Mouse (Mus musculus): Measurements from ENCODE around the gene Fosl1. TPM values are rescaled to one million over a fixed set of nuclear protein-coding genes. Genes with fewer than 3 reads are reported as not detected.
A peak's percentile ranks its signal among the peaks of the same experiment; 100 is the strongest.

Fosl1 gene
- polyA plus RNA-seq, 1 experiment from 2014 or later, result not detected

- Histone ChIP-seq H3K36me3 (peaks cover 9% of the 10 kb centered on the region; the same call in 1 of the 2 replicates), H3K9ac (peak within 1 kb of the TSS; percentile 79), H3K9me3 (replicated peaks) (no peaks in the 10 kb centered on the region), H3K4me1 (replicated peaks) (peaks cover 63% of the 10 kb centered on the region), H3K27me3 (0 out of 2 replicates have a peak, but pooled peaks cover 6% of the 10 kb centered on the region), H3K4me2 (peak within 1 kb of the TSS; percentile 99), H3K27ac (peak within 1 kb of the TSS; percentile 77), H3K4me3 (replicated peaks) (peak within 1 kb of the TSS; percentile 72)
- peak; percentile 4 for ATAC-seq (ENCODE audit: low read depth)
- 15% methylated on average over 14 of the region's 14 CpGs for WGBS (ENCODE audit: insufficient replicate concordance)
- no peak for DNase-seq
These were observed 10.5 kb downstream of the Fosl1 start, which contains the start of gene Ccdc85b for GRCm38 (mm10) chr19:5457746-5458442. Gene Ccdc85b, minus strand, starts transcription at chr19:5457894.

- Histone ChIP-seq H3K4me3 (replicated peaks) (no peak overlapping the region), H3K36me3 (peaks cover 17% of the 10 kb centered on the region), H3K27me3 (0 out of 2 replicates have a peak, but pooled peaks cover 6% of the 10 kb centered on the region), H3K4me1 (replicated peaks) (peaks cover 63% of the 10 kb centered on the region), H3K9me3 (replicated peaks) (no peaks in the 10 kb centered on the region), H3K9ac (no peak overlapping the region), H3K27ac (no peak overlapping the region), H3K4me2 (peak overlapping the region; percentile 6; the same call in 1 of the 2 replicates)
- no peak for ATAC-seq (ENCODE audit: low read depth)
- 59% methylated on average over 7 of the region's 7 CpGs for WGBS (ENCODE audit: insufficient replicate concordance)
- DNase-seq, result no peak
These were observed 11.7 kb downstream of the Fosl1 start for GRCm38 (mm10) chr19:5459019-5459418.

DNA sequence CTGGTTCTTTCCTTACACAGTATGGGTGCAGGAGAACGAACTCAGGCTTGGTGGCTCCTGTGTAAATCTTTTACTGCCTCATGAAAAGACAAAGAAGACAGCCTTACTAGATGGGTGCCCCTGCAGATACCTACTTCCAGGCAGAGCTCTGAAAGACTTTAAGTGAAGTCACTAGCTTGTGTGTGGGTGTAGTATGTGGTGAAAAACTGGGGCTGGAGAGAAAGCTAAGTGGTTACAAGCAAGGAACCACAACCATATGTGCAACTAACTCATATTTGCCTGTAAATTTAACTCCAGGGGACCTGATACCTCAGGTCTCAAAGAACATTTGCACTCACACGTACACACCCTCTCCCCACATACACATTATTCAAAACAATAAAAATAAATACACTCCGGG lies 12.5 kb downstream of the Fosl1 start:
- Histone ChIP-seq H3K4me3 (replicated peaks) (peak overlapping the region; percentile 75), H3K36me3 (peaks cover 26% of the 10 kb centered on the region), H3K9me3 (replicated peaks) (no peaks in the 10 kb centered on the region), H3K4me2 (peak overlapping the region; percentile 88), H3K9ac (peak overlapping the region; percentile 82), H3K27ac (no peak overlapping the region; the same call in 1 of the 2 replicates), H3K4me1 (replicated peaks) (peaks cover 62% of the 10 kb centered on the region), H3K27me3 (0 out of 2 replicates have a peak, but pooled peaks cover 6% of the 10 kb centered on the region)
- WGBS (ENCODE audit: insufficient replicate concordance), result 30% methylated on average over 3 of the region's 3 CpGs
- no peak for ATAC-seq (ENCODE audit: low read depth)
- no peak for DNase-seq

DNA sequence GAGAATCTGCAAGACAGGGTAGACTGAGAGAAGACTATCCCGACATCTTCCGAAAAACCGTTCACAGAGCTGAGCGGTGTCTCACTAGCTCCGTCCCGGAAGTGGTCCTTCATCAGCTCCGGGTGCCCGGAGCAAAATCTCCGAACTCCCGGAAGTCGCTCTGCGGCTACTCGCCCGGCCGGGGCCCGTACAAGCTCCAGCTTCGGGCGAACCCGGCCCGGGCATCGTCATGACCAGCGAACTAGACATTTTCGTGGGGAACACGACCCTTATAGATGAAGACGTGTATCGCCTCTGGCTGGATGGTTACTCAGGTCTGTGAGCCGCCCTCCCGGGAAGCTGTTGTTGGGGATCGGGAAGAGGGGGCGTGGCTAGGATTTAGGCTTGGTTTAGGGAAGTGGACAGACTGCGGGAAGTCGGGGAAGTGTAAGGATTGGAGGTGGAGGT lies 13.1 kb downstream of the Fosl1 start, which contains the start of gene Fibp:
TSS of gene Fibp (plus strand) at position 151 of the 447 bp plus-strand sequence.
- DNase-seq (peak; percentile 80), ATAC-seq (ENCODE audit: low read depth) (peak; percentile 72)
- H3K4me3 ChIP-seq (replicated peaks), result peak within 1 kb of the TSS; percentile 75
- H3K4me2 ChIP-seq, result peak within 1 kb of the TSS; percentile 88
- under 1% methylated on average over 32 of the region's 32 CpGs for WGBS (ENCODE audit: insufficient replicate concordance)
- H3K9ac ChIP-seq, result peak within 1 kb of the TSS; percentile 82
- no peaks in the 10 kb centered on the region for H3K9me3 ChIP-seq (replicated peaks)
- 0 out of 2 replicates have a peak, but pooled peaks cover 6% of the 10 kb centered on the region for H3K27me3 ChIP-seq
- H3K4me1 ChIP-seq (replicated peaks), result peaks cover 56% of the 10 kb centered on the region
- H3K27ac ChIP-seq, result peak within 1 kb of the TSS; percentile 56; the same call in 1 of the 2 replicates
- peaks cover 31% of the 10 kb centered on the region for H3K36me3 ChIP-seq

DNA sequence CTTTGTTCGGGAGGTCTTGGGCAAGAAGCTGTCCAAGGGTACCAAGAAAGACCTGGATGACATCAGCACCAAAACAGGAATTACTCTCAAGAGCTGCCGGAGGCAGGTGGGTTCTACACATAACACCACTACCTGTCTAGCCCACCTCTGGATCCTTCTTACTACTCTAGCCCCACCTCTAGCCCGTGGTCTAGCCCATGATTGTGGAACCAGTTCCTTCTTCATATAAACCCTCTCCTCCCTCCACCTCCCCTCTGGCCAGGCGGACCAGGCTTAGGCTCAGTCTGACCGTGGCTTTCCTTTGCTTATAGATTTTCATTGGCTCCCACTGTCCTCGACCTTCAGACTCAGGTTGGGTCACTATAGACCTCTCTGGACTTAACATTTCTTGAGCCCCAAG lies 14.1 kb downstream of the Fosl1 start:
- H3K9ac ChIP-seq, result peak overlapping the region; percentile 82
- no peak for ATAC-seq (ENCODE audit: low read depth)
- DNase-seq, result no peak
- 79% methylated on average over 6 of the region's 6 CpGs for WGBS (ENCODE audit: insufficient replicate concordance)
- no peaks in the 10 kb centered on the region for H3K9me3 ChIP-seq (replicated peaks)
- 0 out of 2 replicates have a peak, but pooled peaks cover 2% of the 10 kb centered on the region for H3K27me3 ChIP-seq
- peak overlapping the region; percentile 88 for H3K4me2 ChIP-seq
- peaks cover 47% of the 10 kb centered on the region for H3K4me1 ChIP-seq (replicated peaks)
- no peak overlapping the region for H3K27ac ChIP-seq
- H3K36me3 ChIP-seq, result peaks cover 41% of the 10 kb centered on the region
- peak overlapping the region; percentile 75 for H3K4me3 ChIP-seq (replicated peaks)

- H3K4me2 ChIP-seq, result no peak overlapping the region
- H3K9me3 ChIP-seq (replicated peaks), result no peaks in the 10 kb centered on the region
- no peak for ATAC-seq (ENCODE audit: low read depth)
- H3K27me3 ChIP-seq, result no peaks in the 10 kb centered on the region
- peaks cover 33% of the 10 kb centered on the region for H3K4me1 ChIP-seq (replicated peaks)
- DNase-seq, result no peak
- H3K36me3 ChIP-seq, result peaks cover 53% of the 10 kb centered on the region
- 82% methylated on average over 9 of the region's 9 CpGs for WGBS (ENCODE audit: insufficient replicate concordance)
- no peak overlapping the region for H3K27ac ChIP-seq
- no peak overlapping the region for H3K9ac ChIP-seq
- no peak overlapping the region for H3K4me3 ChIP-seq (replicated peaks)
These were observed 15.9 kb downstream of the Fosl1 start for GRCm38 (mm10) chr19:5463212-5463611.

DNA sequence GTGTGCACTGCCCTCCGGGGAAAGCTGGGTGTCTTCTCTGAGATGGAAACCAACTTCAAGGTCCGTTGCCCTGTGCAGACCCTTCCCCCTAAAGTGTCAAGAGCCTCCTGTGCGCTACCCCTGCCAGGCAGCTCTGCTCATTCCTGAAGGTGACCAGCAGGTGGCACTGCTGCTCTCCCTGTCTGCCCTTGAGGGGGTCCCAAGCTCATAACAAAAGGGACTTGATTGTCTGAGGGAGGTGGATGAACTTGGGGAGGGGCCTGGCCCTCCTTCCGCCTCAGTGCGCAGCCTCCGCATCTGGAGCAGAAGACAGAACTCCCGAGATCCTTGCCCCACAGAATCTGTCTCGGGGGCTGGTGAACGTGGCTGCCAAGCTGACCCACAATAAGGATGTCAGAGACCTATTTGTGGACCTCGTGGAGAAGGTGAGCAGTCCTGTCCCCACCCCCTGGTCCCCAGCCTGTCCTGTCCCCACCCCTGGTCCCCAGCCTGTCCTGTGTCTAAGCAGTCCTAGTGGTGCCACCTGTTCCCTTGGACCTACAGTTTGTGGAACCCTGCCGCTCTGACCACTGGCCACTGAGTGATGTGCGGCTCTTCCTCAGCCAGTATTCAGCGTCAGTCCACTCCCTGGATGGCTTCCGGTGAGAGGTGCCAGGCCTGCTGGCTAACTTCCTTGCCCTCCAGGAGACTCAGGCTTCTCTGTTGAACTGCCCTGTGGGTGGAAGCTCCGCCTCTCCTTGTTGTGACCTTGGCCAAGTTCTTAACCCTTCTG lies 16.6 kb downstream of the Fosl1 start:
- no peaks in the 10 kb centered on the region for H3K27me3 ChIP-seq
- no peak for DNase-seq
- no peak for ATAC-seq (ENCODE audit: low read depth)
- no peak overlapping the region for H3K4me3 ChIP-seq (replicated peaks)
- peaks cover 53% of the 10 kb centered on the region for H3K36me3 ChIP-seq
- no peak overlapping the region for H3K4me2 ChIP-seq
- H3K9ac ChIP-seq, result no peak overlapping the region
- H3K4me1 ChIP-seq (replicated peaks), result peaks cover 34% of the 10 kb centered on the region
- H3K9me3 ChIP-seq (replicated peaks), result no peaks in the 10 kb centered on the region
- H3K27ac ChIP-seq, result no peak overlapping the region
- WGBS (ENCODE audit: insufficient replicate concordance), result 63% methylated on average over 15 of the region's 15 CpGs

GRCm38 (mm10) chr19:5465037-5465436 lies 17.7 kb downstream of the Fosl1 start:
- peaks cover 23% of the 10 kb centered on the region for H3K4me1 ChIP-seq (replicated peaks)
- no peak overlapping the region for H3K9ac ChIP-seq
- DNase-seq (no peak), ATAC-seq (ENCODE audit: low read depth) (no peak)
- H3K27ac ChIP-seq, result no peak overlapping the region
- peaks cover 53% of the 10 kb centered on the region for H3K36me3 ChIP-seq
- H3K4me3 ChIP-seq (replicated peaks), result no peak overlapping the region
- no peak overlapping the region for H3K4me2 ChIP-seq
- H3K27me3 ChIP-seq, result no peaks in the 10 kb centered on the region
- WGBS (ENCODE audit: insufficient replicate concordance), result 83% methylated on average over 8 of the region's 8 CpGs
- no peaks in the 10 kb centered on the region for H3K9me3 ChIP-seq (replicated peaks)

DNA sequence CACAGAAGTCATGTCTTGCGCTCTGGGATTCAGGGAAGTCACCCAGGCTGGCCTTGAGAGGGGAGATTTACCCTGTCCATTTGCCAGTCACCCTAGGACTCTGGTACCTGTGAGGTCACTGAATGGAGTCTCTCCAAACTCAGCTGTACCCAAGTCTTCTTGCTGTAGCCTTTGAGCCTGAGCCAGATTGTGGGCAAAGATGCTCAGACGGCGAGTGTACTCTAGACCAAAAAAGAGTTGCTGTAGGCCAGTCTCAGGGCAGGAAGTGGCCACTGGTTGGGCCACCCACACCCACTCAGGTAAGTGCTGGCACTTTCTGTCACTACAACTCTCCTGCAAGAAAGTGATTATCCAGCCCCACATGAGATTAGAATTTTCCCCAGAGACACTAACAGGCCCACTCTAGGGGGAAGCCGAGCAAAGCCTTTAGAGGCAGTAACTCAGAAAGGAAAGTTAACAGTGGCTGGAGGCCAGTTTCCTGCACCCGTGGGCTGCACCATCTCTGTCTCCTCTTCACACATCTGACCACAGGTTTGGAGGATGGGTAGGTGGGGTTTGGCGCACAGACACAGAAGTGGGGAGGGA lies 19.7 kb downstream of the Fosl1 start:
- Histone ChIP-seq H3K4me2 (no peak overlapping the region), H3K9me3 (replicated peaks) (no peaks in the 10 kb centered on the region), H3K4me1 (replicated peaks) (peaks cover 9% of the 10 kb centered on the region; the same call in 1 of the 2 replicates), H3K36me3 (peaks cover 53% of the 10 kb centered on the region), H3K4me3 (replicated peaks) (no peak overlapping the region), H3K9ac (no peak overlapping the region), H3K27ac (no peak overlapping the region), H3K27me3 (no peaks in the 10 kb centered on the region)
- ATAC-seq (ENCODE audit: low read depth), result no peak
- DNase-seq, result no peak
- WGBS (ENCODE audit: insufficient replicate concordance), result 65% methylated on average over 6 of the region's 6 CpGs

DNA sequence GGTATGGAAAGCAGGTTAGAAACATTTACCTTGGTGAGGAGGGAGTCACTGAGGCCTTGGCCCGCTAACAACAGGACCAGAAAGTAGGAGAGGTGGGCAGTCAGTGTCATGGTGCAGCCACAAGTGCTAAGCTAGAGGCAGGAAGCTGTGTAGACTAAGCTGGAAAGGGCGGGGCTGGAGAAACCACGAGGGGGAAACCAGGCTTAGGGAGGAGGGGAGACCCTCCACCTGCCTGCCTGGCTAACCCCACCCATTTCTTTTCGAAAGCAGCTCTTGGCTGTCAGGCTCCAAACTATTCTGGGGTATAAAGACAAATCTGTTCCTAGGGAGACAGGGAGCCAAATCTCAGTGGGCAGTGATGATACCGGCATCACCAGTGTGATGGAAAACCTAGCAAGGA lies 21.0 kb downstream of the Fosl1 start, which contains the start of gene Ctsw:
TSS of gene Ctsw (minus strand) at position 134 of the 400 bp plus-strand sequence.
- H3K27ac ChIP-seq, result no peak within 1 kb of the TSS
- no peaks in the 10 kb centered on the region for H3K9me3 ChIP-seq (replicated peaks)
- H3K9ac ChIP-seq, result no peak within 1 kb of the TSS
- no peak within 1 kb of the TSS for H3K4me2 ChIP-seq
- peaks cover 5% of the 10 kb centered on the region for H3K27me3 ChIP-seq
- WGBS (ENCODE audit: insufficient replicate concordance), result 38% methylated on average over 5 of the region's 5 CpGs
- peaks cover 42% of the 10 kb centered on the region for H3K36me3 ChIP-seq
- no peak within 1 kb of the TSS for H3K4me3 ChIP-seq (replicated peaks)
- no peak for ATAC-seq (ENCODE audit: low read depth)
- peaks cover 10% of the 10 kb centered on the region for H3K4me1 ChIP-seq (replicated peaks)
- DNase-seq, result no peak

- peaks cover 8% of the 10 kb centered on the region; the same call in 1 of the 2 replicates for H3K36me3 ChIP-seq
- H3K9me3 ChIP-seq (replicated peaks), result no peaks in the 10 kb centered on the region
- H3K27ac ChIP-seq, result no peak overlapping the region
- H3K9ac ChIP-seq, result no peak overlapping the region
- no peak overlapping the region for H3K4me2 ChIP-seq
- no peak overlapping the region for H3K4me3 ChIP-seq (replicated peaks)
- peaks cover 33% of the 10 kb centered on the region for H3K27me3 ChIP-seq
- 56% methylated on average over 5 of the region's 5 CpGs for WGBS (ENCODE audit: insufficient replicate concordance)
- DNase-seq, result no peak
- H3K4me1 ChIP-seq (replicated peaks), result peaks cover 36% of the 10 kb centered on the region
- no peak for ATAC-seq (ENCODE audit: low read depth)
These were observed 24.5 kb downstream of the Fosl1 start for GRCm38 (mm10) chr19:5471846-5472245.
